Mouse (Mus musculus): ENCODE measurements around the gene Sdhc. TPM values are rescaled to one million over a fixed set of nuclear protein-coding genes. Genes with fewer than 3 reads are reported as not detected.

Gene Sdhc
- polyA plus RNA-seq, 1 experiment from 2014 or later = 457 TPM

DNA sequence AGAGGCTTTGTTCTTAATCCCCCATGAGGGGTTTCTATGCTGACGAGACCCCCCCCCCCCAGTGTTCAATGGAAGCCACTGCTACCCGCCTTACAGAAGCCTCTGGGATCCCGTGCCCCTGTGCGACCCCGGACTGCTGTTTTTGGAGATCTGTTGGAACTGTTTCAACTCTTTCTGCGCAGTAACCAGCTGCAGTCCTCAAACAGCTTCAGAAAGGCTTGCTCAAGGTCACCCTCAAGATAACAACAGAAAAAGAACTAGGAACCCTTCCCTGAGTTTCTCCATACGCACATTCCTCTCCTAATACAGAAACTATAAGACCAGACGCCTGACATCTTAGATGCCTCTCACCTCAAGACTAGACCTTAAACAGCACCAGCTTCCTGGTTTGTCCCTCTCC, 38.6 kb upstream of the Sdhc start:
- Histone ChIP-seq H3K9ac (peak overlapping the region; percentile 58), H3K4me3 (peak overlapping the region; percentile 2; the same call in 1 of the 2 replicates), H3K4me1 (peaks cover 82% of the 10 kb centered on the region), H3K27me3 (replicated peaks) (peaks cover 17% of the 10 kb centered on the region), H3K27ac (replicated peaks) (peak overlapping the region; percentile 95), H3K9me3 (no peaks in the 10 kb centered on the region), H3K36me3 (no peaks in the 10 kb centered on the region), H3K4me2 (peak overlapping the region; percentile 55)
- ATAC-seq (ENCODE audit: extremely low read depth, insufficient number of reproducible peaks, low FRiP score, low TSS enrichment) = no peak
- WGBS = 11% methylated on average over 8 of the region's 8 CpGs

DNA sequence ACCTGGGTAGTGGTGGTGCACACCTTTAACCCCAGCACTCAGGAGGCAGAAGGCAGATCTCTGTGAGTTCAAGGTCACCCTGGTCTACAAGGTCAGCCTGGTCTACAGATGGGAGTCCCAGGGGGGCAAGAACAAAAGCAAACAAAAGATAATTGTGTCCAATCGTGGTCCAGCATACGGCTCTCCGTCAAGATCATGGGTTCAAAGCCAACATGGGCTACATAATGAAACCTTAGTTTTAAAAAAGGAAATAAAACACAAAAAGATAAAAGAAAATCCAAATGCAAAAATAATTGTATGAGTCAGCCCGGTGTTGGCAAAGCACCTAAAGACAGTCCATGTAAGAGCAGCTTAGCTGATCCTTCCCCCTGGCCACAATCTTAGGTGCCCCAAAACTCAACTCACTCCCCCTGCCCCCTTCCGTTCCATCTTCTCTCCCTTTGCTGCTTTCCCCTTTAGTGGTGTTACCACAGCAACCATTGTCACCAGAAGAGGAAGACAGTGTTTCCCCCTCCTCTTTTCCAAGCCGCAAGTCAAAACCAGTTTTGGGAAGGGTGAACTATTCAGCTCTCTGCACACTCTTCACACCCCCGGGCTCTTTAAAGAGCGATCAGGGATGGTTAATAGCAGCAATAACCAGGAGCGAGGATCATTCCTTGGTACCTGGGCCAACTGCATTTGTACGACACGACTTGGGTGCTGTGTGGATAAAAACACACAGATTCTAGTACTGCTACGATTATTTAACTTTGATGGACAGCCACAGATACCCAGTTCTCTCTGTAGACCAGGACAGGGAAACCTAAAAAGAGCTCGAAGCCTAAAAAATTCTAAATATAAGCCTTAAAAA, 37.7 kb upstream of the Sdhc start:
- Histone ChIP-seq H3K4me3 (no peak overlapping the region), H3K9me3 (no peaks in the 10 kb centered on the region), H3K27me3 (replicated peaks) (peaks cover 8% of the 10 kb centered on the region), H3K4me2 (no peak overlapping the region), H3K27ac (replicated peaks) (peak overlapping the region; percentile 95), H3K4me1 (peaks cover 80% of the 10 kb centered on the region), H3K36me3 (no peaks in the 10 kb centered on the region), H3K9ac (peak overlapping the region; percentile 58)
- ATAC-seq (ENCODE audit: extremely low read depth, insufficient number of reproducible peaks, low FRiP score, low TSS enrichment) = no peak
- 69% methylated on average over 13 of the region's 13 CpGs for WGBS

DNA sequence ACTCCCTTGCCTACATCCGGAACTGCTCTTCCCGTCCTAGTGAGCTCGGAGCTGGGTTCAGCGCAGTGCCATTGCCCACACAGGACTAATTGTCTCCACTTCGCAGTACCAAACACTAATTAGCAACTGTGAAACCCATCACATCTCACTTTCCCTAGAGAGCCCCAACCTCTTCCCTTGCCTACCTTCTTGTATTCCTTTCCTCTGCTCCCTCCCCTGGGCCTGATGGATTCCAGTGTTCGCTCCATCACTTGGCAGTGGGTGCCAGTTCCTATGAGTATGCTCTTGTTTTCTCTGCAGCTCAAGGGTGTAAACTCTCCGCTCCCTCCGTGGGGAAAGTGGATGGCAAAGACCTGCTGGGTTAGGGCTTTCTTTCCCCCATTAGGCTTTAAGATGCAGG, 35.3 kb upstream of the Sdhc start:
- 0 out of 2 replicates have a peak overlapping the region, but pooled peaks have one; percentile 3 for H3K9ac ChIP-seq
- no peaks in the 10 kb centered on the region for H3K27me3 ChIP-seq (replicated peaks)
- peak overlapping the region; percentile 62 for H3K27ac ChIP-seq (replicated peaks)
- 64% methylated on average over 8 of the region's 8 CpGs for WGBS
- no peak overlapping the region for H3K4me3 ChIP-seq
- ATAC-seq (ENCODE audit: extremely low read depth, insufficient number of reproducible peaks, low FRiP score, low TSS enrichment) = no peak
- no peaks in the 10 kb centered on the region for H3K9me3 ChIP-seq
- no peaks in the 10 kb centered on the region for H3K36me3 ChIP-seq
- peaks cover 67% of the 10 kb centered on the region for H3K4me1 ChIP-seq
- no peak overlapping the region for H3K4me2 ChIP-seq

DNA sequence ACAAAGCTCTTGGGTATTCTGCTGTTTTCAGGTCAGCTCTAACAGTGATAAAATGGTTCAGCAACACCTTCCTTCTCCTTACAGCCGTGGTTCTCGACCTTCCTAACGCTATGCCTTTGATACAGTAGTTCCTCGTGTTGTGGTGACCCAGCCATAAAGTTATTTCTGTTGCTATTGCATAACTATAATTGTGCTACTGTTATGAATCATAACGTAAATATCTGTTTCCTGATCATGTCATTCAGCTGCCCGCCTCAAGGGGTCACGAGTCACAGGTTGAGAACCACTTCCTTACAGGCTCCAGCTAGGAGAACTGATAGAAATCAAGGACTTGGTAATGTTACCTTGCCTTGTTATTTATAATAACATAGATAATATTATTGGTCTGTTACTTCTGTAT, 33.9 kb upstream of the Sdhc start:
- Histone ChIP-seq H3K4me1 (peaks cover 58% of the 10 kb centered on the region), H3K4me3 (no peak overlapping the region), H3K4me2 (peak overlapping the region; percentile 39; the same call in 1 of the 2 replicates), H3K27me3 (replicated peaks) (no peaks in the 10 kb centered on the region), H3K9ac (no peak overlapping the region), H3K36me3 (no peaks in the 10 kb centered on the region), H3K9me3 (no peaks in the 10 kb centered on the region), H3K27ac (replicated peaks) (peak overlapping the region; percentile 82)
- 68% methylated on average over 7 of the region's 7 CpGs for WGBS
- no peak for ATAC-seq (ENCODE audit: extremely low read depth, insufficient number of reproducible peaks, low FRiP score, low TSS enrichment)

DNA sequence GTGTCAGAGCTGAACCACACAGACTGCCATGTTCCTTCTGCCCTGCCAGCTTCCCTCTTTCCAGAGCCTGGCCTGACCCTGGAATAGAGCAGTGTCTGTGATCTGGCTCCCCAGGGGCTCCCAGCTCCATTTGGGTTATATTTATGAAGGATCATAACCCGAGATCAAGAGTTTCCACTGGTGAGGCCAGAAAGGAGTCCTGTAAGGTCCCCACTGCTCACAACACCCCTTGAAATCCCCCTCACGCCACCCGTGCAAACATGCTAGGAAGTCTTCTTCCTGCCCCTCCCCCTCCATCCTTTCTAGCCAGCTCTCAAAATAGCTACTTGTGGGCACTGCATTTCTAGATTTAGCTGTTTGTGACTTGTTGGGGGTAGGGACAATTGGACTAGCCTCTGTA, 33.2 kb upstream of the Sdhc start:
- Histone ChIP-seq H3K4me3 (no peak overlapping the region), H3K4me2 (peak overlapping the region; percentile 39), H3K9me3 (no peaks in the 10 kb centered on the region), H3K27ac (replicated peaks) (peak overlapping the region; percentile 82), H3K27me3 (replicated peaks) (no peaks in the 10 kb centered on the region), H3K9ac (no peak overlapping the region), H3K4me1 (peaks cover 51% of the 10 kb centered on the region), H3K36me3 (no peaks in the 10 kb centered on the region)
- peak; percentile 54; the same call in 1 of the 2 replicates for ATAC-seq (ENCODE audit: extremely low read depth, insufficient number of reproducible peaks, low FRiP score, low TSS enrichment)
- WGBS = 43% methylated on average over 3 of the region's 3 CpGs

DNA sequence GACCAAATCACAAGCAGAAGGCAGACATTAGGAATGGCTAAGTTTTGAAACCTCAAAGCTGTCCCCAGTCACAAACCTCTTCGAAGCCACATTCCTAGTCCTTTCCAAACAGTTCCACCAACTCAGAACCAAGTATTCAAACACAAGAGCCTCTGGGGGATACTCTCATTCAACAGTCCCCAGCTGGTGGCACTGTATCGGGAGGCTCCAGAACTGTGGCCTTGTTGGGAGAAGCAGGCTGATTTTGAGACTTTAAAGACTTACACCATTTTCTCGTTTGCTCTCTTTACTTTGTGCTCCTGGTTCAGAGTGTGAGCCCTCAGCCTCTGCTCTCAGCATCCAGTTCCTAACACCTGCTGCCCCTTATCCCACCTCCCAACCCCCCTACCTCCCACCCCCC, 32.6 kb upstream of the Sdhc start:
- Histone ChIP-seq H3K36me3 (no peaks in the 10 kb centered on the region), H3K9me3 (no peaks in the 10 kb centered on the region), H3K27me3 (replicated peaks) (no peaks in the 10 kb centered on the region), H3K4me2 (no peak overlapping the region), H3K9ac (no peak overlapping the region), H3K4me1 (peaks cover 45% of the 10 kb centered on the region), H3K4me3 (no peak overlapping the region), H3K27ac (replicated peaks) (no peak overlapping the region)
- WGBS = 84% methylated on average over 3 of the region's 3 CpGs
- no peak for ATAC-seq (ENCODE audit: extremely low read depth, insufficient number of reproducible peaks, low FRiP score, low TSS enrichment)

DNA sequence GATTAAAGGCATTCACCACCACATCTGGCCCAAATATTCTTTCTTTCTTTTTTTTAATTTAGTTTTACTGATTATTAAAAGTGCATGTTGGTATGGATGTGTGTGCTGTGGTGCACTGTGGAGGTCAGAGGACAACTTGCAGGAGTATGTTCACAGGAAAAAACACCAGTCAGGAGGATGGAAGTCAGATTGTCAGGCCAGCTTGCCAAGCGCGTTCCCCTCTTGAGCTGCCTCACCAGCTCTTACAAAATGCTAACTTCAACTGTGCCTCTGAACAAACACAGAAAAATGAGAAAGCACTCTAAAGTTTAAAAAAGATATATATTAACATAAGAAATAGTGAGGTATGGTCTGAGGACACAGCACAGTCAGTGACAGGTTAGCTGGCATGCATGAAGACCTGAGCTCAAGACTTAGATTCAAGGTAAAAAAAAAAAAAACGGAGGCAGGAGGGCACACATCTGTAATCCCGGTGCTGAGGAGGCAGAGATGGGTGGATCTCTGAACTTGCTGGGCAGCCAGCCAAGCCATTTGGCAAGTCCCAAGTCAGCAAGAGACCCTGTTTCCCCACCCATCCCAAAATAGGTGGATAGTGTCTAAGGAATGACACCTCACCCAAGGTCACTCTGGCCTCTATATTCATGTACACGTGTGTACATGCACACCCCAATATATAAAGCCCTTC, 29.2 kb upstream of the Sdhc start:
- H3K4me2 ChIP-seq = no peak overlapping the region
- H3K4me3 ChIP-seq = no peak overlapping the region
- 54% methylated on average over 5 of the region's 5 CpGs for WGBS
- H3K9me3 ChIP-seq = no peaks in the 10 kb centered on the region
- no peak for ATAC-seq (ENCODE audit: extremely low read depth, insufficient number of reproducible peaks, low FRiP score, low TSS enrichment)
- peaks cover 19% of the 10 kb centered on the region for H3K4me1 ChIP-seq
- no peak overlapping the region for H3K9ac ChIP-seq
- H3K36me3 ChIP-seq = no peaks in the 10 kb centered on the region
- peak overlapping the region; percentile 5; the same call in 1 of the 2 replicates for H3K27ac ChIP-seq (replicated peaks)
- H3K27me3 ChIP-seq (replicated peaks) = no peaks in the 10 kb centered on the region

DNA sequence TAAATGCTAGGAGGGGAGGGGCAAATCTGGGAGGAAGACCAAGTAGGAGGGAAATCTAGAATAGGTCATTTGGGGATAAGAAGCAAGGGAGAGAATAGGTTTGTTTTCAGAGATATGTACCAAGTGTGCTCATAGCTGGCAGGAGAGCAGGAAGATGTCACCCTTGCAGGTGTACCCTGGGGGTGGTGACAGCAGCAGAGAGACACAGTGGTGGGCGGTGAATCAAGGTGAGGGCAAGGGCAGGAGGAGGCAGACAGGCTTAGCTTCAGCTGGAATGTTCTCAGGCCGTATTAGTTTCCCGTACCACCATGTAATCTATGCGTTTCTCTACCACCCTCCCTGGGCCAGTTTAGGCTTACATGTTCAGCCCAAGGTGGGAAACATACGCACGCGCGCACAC, 22.4 kb upstream of the Sdhc start:
- WGBS = 94% methylated on average over 8 of the region's 8 CpGs
- ATAC-seq (ENCODE audit: extremely low read depth, insufficient number of reproducible peaks, low FRiP score, low TSS enrichment) = no peak
- peaks cover 10% of the 10 kb centered on the region for H3K36me3 ChIP-seq
- no peak overlapping the region for H3K27ac ChIP-seq (replicated peaks)
- no peak overlapping the region for H3K9ac ChIP-seq
- H3K4me1 ChIP-seq = peaks cover 23% of the 10 kb centered on the region
- no peaks in the 10 kb centered on the region for H3K27me3 ChIP-seq (replicated peaks)
- H3K9me3 ChIP-seq = no peaks in the 10 kb centered on the region
- H3K4me2 ChIP-seq = no peak overlapping the region
- no peak overlapping the region for H3K4me3 ChIP-seq

DNA sequence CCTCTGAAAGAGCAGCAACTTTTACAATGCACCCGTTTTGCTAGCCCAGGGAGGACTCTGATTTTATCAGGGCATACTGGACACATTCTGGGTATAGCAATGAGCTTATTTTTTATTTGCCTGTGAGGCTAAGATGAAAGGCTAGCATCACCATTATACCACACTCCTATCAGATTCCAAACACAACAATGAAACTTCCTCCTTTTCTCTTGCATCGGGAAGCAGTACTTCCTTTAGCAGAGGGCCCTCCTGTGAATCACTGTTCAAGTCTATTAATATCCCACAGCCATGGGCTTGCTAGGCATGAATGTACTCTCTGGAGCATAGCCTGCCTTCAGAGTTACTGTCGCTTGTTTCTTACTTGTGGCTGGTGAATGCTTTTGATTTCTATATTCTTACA, 20.7 kb upstream of the Sdhc start:
- no peak for ATAC-seq (ENCODE audit: extremely low read depth, insufficient number of reproducible peaks, low FRiP score, low TSS enrichment)
- no peak overlapping the region for H3K4me3 ChIP-seq
- peaks cover 23% of the 10 kb centered on the region for H3K4me1 ChIP-seq
- no peaks in the 10 kb centered on the region for H3K9me3 ChIP-seq
- WGBS = 24% methylated on average over 3 of the region's 3 CpGs
- peak overlapping the region; percentile 86 for H3K27ac ChIP-seq (replicated peaks)
- peak overlapping the region; percentile 5; the same call in 1 of the 2 replicates for H3K4me2 ChIP-seq
- peak overlapping the region; percentile 35; the same call in 1 of the 2 replicates for H3K9ac ChIP-seq
- H3K27me3 ChIP-seq (replicated peaks) = no peaks in the 10 kb centered on the region
- peaks cover 10% of the 10 kb centered on the region for H3K36me3 ChIP-seq

DNA sequence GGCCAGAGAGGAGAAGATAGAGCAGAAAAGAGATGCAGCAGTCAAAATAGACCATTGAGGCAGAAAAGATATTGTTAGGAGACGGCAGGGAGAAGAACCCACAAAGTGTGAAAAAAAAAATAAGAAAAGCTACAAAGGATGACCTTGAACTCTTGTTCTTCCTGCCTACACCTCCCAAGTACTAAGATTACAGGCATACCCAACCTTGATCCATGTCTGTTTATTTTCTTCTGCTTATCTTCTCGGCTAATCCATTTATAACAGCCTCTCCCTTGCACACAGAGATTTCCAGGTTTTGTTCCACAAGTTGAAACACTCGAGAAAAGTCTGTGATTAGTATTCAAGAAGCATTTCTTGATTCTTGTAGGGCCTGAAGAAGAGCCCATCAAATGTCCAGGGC, 19.5 kb upstream of the Sdhc start:
- peaks cover 23% of the 10 kb centered on the region for H3K4me1 ChIP-seq
- no peaks in the 10 kb centered on the region for H3K27me3 ChIP-seq (replicated peaks)
- no peak overlapping the region for H3K9ac ChIP-seq
- no peak overlapping the region for H3K4me3 ChIP-seq
- ATAC-seq (ENCODE audit: extremely low read depth, insufficient number of reproducible peaks, low FRiP score, low TSS enrichment) = no peak
- WGBS = 43% methylated on average over 3 of the region's 3 CpGs
- H3K27ac ChIP-seq (replicated peaks) = 0 out of 2 replicates have a peak overlapping the region, but pooled peaks have one; percentile 37
- H3K9me3 ChIP-seq = no peaks in the 10 kb centered on the region
- no peak overlapping the region for H3K4me2 ChIP-seq
- H3K36me3 ChIP-seq = peaks cover 10% of the 10 kb centered on the region

DNA sequence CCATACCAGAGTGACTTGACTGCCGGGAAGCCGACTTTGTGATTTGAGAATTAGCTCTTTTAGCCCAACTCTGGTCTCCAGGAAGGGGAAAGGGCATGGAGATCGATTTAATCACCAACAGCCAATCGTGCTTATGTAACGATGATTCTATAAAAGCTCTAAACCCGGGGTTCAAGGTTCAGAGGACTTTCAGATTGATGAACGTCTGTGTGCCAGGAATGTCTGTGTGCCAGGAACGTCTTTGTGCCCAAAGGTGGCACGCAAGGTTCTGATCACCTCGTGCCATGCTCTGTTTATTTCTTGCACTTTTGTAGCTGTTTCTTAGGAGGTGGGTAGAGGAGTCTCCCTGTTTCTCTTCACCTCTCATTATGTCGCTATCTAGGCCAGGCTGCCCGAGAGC, 18.5 kb upstream of the Sdhc start:
- no peaks in the 10 kb centered on the region for H3K27me3 ChIP-seq (replicated peaks)
- peaks cover 7% of the 10 kb centered on the region for H3K36me3 ChIP-seq
- H3K27ac ChIP-seq (replicated peaks) = no peak overlapping the region
- no peak for ATAC-seq (ENCODE audit: extremely low read depth, insufficient number of reproducible peaks, low FRiP score, low TSS enrichment)
- no peak overlapping the region for H3K4me2 ChIP-seq
- H3K4me3 ChIP-seq = no peak overlapping the region
- no peaks in the 10 kb centered on the region for H3K9me3 ChIP-seq
- WGBS = 79% methylated on average over 12 of the region's 12 CpGs
- H3K4me1 ChIP-seq = peaks cover 14% of the 10 kb centered on the region
- no peak overlapping the region for H3K9ac ChIP-seq
